Mouse (Mus musculus) brain, embryonic 14.5 days (tissue): Measurements from ENCODE around the gene Ehhadh.

Experiments used
- CTCF ChIP-seq: fragments of 200-500 bp; IDR thresholded peaks from 2 replicates; pipeline ENCODE4 v1.5.1; 2012; ENCODE audit warnings: inconsistent platforms, mild to moderate bottlenecking, moderate library complexity, borderline replicate concordance; ENCODE audit not compliant: insufficient read depth, insufficient read length; ENCODE audit errors: extremely low read depth
- POLR2A ChIP-seq: fragments of 200-500 bp; IDR thresholded peaks from 2 replicates; pipeline ENCODE4 v1.6.1; 2012; ENCODE audit warnings: mild to moderate bottlenecking, inconsistent platforms, borderline replicate concordance; ENCODE audit not compliant: poor library complexity, insufficient read depth, insufficient read length, severe bottlenecking; ENCODE audit errors: extremely low read depth

- TF ChIP-seq CTCF (no peak), POLR2A (no peak)
These were observed 7.5 kb upstream of the Ehhadh start for GRCm38 (mm10) chr16:21795071-21795470.
